Mouse (Mus musculus): ENCODE measurements at regions not wholly inside any gene's neighbourhood (a gene's known extent, or its start where the extent isn't known, plus 50 kb on each side); places are given as distances from the start of the nearest gene placed in this dataset.

GRCm38 (mm10) chr9:80668575-80669248 lies 203.4 kb upstream of the Impg1 start:
- ATAC-seq (ENCODE audit: low FRiP score): no peak
- Histone ChIP-seq H3K36me3 (ENCODE audit: control insufficient read depth, insufficient read depth, low read length) (no peaks in the 10 kb centered on the region), H3K9me3 (ENCODE audit: control insufficient read depth, low read length) (no peaks in the 10 kb centered on the region), H3K4me1 (ENCODE audit: control insufficient read depth, insufficient read depth, low read length) (no peaks in the 10 kb centered on the region), H3K4me2 (no peak overlapping the region), H3K27me3 (ENCODE audit: control insufficient read depth, insufficient read depth, low read length) (no peaks in the 10 kb centered on the region), H3K4me3 (ENCODE audit: low read depth, low read length) (no peak overlapping the region), H3K27ac (ENCODE audit: low read depth, low read length) (no peak overlapping the region), H3K9ac (ENCODE audit: low read length) (no peak overlapping the region)
- 79% methylated on average over 5 of the region's 5 CpGs for whole genome bisulfite sequencing
- no peak for DNase-seq (ENCODE audit: low spot score, missing footprints)

- H3K4me2 ChIP-seq: no peak overlapping the region
- no peaks in the 10 kb centered on the region for H3K4me1 ChIP-seq (ENCODE audit: control insufficient read depth, insufficient read depth, low read length)
- H3K27me3 ChIP-seq (ENCODE audit: control insufficient read depth, insufficient read depth, low read length): no peaks in the 10 kb centered on the region
- H3K27ac ChIP-seq (ENCODE audit: low read depth, low read length): no peak overlapping the region
- no peaks in the 10 kb centered on the region for H3K36me3 ChIP-seq (ENCODE audit: control insufficient read depth, insufficient read depth, low read length)
- 89% methylated on average over 1 of the region's 1 CpGs for whole genome bisulfite sequencing
- DNase-seq (ENCODE audit: low spot score, missing footprints) (no peak), ATAC-seq (ENCODE audit: low FRiP score) (no peak)
- H3K9ac ChIP-seq (ENCODE audit: low read length): no peak overlapping the region
- no peak overlapping the region for H3K4me3 ChIP-seq (ENCODE audit: low read depth, low read length)
- H3K9me3 ChIP-seq (ENCODE audit: control insufficient read depth, low read length): no peaks in the 10 kb centered on the region
These were observed 193.5 kb upstream of the Impg1 start for GRCm38 (mm10) chr9:80658755-80659154.

GRCm38 (mm10) chr9:80615114-80615513 lies 149.8 kb upstream of the Impg1 start:
- WGBS: 66% methylated on average over 3 of the region's 3 CpGs

DNA sequence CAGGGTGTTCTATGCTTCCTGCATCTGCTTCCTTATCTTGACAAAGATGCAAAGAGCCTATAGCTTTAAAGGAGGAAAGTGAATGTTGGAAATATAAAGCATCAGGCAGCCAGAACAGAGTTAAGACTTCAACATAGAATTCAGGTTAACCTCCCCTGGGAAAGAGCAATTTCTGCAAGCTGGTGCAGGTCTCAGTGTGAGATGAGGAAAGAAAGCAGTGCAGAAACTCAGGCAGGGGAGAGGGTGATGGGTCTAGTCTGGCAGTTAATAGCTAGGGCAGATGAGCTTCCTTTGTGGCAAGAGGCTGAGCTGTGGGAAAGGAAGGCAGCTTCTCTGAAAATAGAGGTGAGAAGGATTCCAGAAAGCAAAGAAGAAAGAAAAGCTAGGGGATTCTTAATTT lies 134.7 kb upstream of the Impg1 start:
- no peak overlapping the region for H3K27ac ChIP-seq (ENCODE audit: low read depth, low read length)
- DNase-seq (ENCODE audit: low spot score, missing footprints): no peak
- H3K9me3 ChIP-seq (ENCODE audit: control insufficient read depth, low read length): no peaks in the 10 kb centered on the region
- no peaks in the 10 kb centered on the region for H3K4me1 ChIP-seq (ENCODE audit: control insufficient read depth, insufficient read depth, low read length)
- no peak overlapping the region for H3K9ac ChIP-seq (ENCODE audit: low read length)
- no peaks in the 10 kb centered on the region for H3K36me3 ChIP-seq (ENCODE audit: control insufficient read depth, insufficient read depth, low read length)
- H3K4me3 ChIP-seq (ENCODE audit: low read depth, low read length): no peak overlapping the region
- no peak overlapping the region for H3K4me2 ChIP-seq
- no peaks in the 10 kb centered on the region for H3K27me3 ChIP-seq (ENCODE audit: control insufficient read depth, insufficient read depth, low read length)
- ATAC-seq (ENCODE audit: low FRiP score): no peak

More at GRCm38 (mm10) chr9:80615114-80615513, 149.8 kb upstream of the Impg1 start:
- Histone ChIP-seq H3K4me1 (ENCODE audit: control insufficient read depth, insufficient read depth, low read length) (peaks cover 4% of the 10 kb centered on the region; the same call in 1 of the 2 replicates), H3K27me3 (ENCODE audit: control insufficient read depth, insufficient read depth, low read length) (no peaks in the 10 kb centered on the region), H3K9me3 (ENCODE audit: control insufficient read depth, low read length) (no peaks in the 10 kb centered on the region), H3K27ac (ENCODE audit: low read depth, low read length) (no peak overlapping the region), H3K4me3 (ENCODE audit: low read depth, low read length) (no peak overlapping the region), H3K9ac (ENCODE audit: low read length) (no peak overlapping the region), H3K4me2 (no peak overlapping the region), H3K36me3 (ENCODE audit: control insufficient read depth, insufficient read depth, low read length) (no peaks in the 10 kb centered on the region)
- DNase-seq (ENCODE audit: low spot score, missing footprints) (no peak), ATAC-seq (ENCODE audit: low FRiP score) (no peak; the same call in 1 of the 2 replicates)

- H3K9ac ChIP-seq (ENCODE audit: low read length): no peak overlapping the region
- no peaks in the 10 kb centered on the region for H3K36me3 ChIP-seq (ENCODE audit: control insufficient read depth, insufficient read depth, low read length)
- no peaks in the 10 kb centered on the region for H3K9me3 ChIP-seq (ENCODE audit: control insufficient read depth, low read length)
- 89% methylated on average over 4 of the region's 4 CpGs for WGBS
- H3K27ac ChIP-seq (ENCODE audit: low read depth, low read length): no peak overlapping the region
- no peak for ATAC-seq (ENCODE audit: low FRiP score)
- H3K27me3 ChIP-seq (ENCODE audit: control insufficient read depth, insufficient read depth, low read length): no peaks in the 10 kb centered on the region
- H3K4me3 ChIP-seq (ENCODE audit: low read depth, low read length): no peak overlapping the region
- H3K4me2 ChIP-seq: no peak overlapping the region
- no peaks in the 10 kb centered on the region for H3K4me1 ChIP-seq (ENCODE audit: control insufficient read depth, insufficient read depth, low read length)
- no peak for DNase-seq (ENCODE audit: low spot score, missing footprints)
These were observed 100.2 kb upstream of the Impg1 start for GRCm38 (mm10) chr9:80565388-80566024.

GRCm38 (mm10) chr9:80563655-80564054 lies 98.4 kb upstream of the Impg1 start:
- H3K27ac ChIP-seq (ENCODE audit: low read depth, low read length): no peak overlapping the region
- no peaks in the 10 kb centered on the region for H3K36me3 ChIP-seq (ENCODE audit: control insufficient read depth, insufficient read depth, low read length)
- H3K4me2 ChIP-seq: no peak overlapping the region
- DNase-seq (ENCODE audit: low spot score, missing footprints) (no peak), ATAC-seq (ENCODE audit: low FRiP score) (no peak)
- H3K4me1 ChIP-seq (ENCODE audit: control insufficient read depth, insufficient read depth, low read length): no peaks in the 10 kb centered on the region
- H3K27me3 ChIP-seq (ENCODE audit: control insufficient read depth, insufficient read depth, low read length): no peaks in the 10 kb centered on the region
- H3K9me3 ChIP-seq (ENCODE audit: control insufficient read depth, low read length): no peaks in the 10 kb centered on the region
- no peak overlapping the region for H3K9ac ChIP-seq (ENCODE audit: low read length)
- 96% methylated on average over 2 of the region's 2 CpGs for WGBS
- no peak overlapping the region for H3K4me3 ChIP-seq (ENCODE audit: low read depth, low read length)

DNA sequence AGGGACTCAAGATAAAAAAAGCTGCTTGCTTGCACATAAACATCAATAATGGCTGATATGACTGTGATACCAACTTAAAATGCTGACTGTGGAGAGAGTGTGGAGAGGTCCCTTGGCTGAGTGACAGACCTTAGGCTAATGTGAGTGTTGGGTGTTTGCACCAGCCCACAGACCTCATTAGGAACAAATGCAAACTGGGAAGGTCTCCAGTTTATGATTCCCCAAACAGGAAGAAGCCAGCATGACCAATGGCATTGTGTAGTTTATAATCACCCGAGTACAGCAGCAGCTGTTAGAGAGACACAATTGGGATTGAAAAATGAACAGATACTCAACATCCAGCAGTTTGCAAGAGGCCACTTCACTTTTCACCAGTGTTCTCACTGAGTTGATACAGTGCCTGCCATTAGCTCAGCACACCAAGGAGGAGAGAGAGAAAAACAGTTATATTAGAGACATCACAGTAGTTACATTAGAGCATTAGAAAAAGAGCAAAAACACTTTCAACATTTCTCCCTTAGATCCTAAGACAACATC lies 90.3 kb upstream of the Impg1 start:
- H3K9me3 ChIP-seq (ENCODE audit: control insufficient read depth, low read length): no peaks in the 10 kb centered on the region

More for the DNA sequence above, 90.3 kb upstream of the Impg1 start:
- DNase-seq (ENCODE audit: low spot score, missing footprints) (no peak), ATAC-seq (ENCODE audit: low FRiP score) (no peak)
- Histone ChIP-seq H3K4me2 (no peak overlapping the region), H3K9ac (ENCODE audit: low read length) (no peak overlapping the region), H3K4me3 (ENCODE audit: low read depth, low read length) (no peak overlapping the region), H3K36me3 (ENCODE audit: control insufficient read depth, insufficient read depth, low read length) (no peaks in the 10 kb centered on the region), H3K4me1 (ENCODE audit: control insufficient read depth, insufficient read depth, low read length) (no peaks in the 10 kb centered on the region), H3K27ac (ENCODE audit: low read depth, low read length) (no peak overlapping the region), H3K27me3 (ENCODE audit: control insufficient read depth, insufficient read depth, low read length) (no peaks in the 10 kb centered on the region)
- WGBS: 73% methylated on average over 1 of the region's 1 CpGs

Data from midbrain, embryonic 11.5 days (tissue).